Comparison of ENCODE assay signal across 12 mouse cellular contexts in the genomic region with DNA sequence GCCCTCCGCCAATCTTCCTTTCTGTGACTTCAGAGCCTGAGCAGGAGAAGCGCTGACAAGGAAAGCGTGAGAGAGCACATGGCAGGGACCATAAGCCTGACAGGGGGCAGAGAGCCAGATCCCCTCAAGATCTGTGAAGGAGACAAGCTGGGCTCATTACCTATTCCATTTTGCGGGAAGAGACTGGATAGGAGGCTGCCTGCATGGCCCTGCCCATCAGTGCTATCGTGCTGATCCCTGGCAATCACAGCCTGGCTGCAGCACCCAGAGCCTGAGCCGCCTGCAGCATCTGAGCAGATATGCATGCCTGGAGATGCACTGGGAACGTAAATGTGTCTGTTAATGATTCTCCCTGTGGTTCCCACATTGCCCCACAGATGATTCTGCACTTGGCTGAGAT. TPM values are rescaled to one million over a fixed set of nuclear protein-coding genes. Genes with fewer than 3 reads are reported as not detected.
DNase-seq lines count a peak whose midpoint lies in the region; ATAC-seq lines count a peak whose summit lies in the region.
"Had no signal": no experiment of that assay in that cellular context is flagged by ENCODE, and none has a peak within 500 bp of the region (broad histone marks: within the 10 kb centered on the region; RNA-seq: fewer than 3 reads in every experiment).

No protein-coding gene starts in this region.

- H3K27ac ChIP-seq in heart, embryonic 12.5 days (ENCODE audit: poor library complexity, severe bottlenecking) = no peak overlapping the region

- H3K9me3 ChIP-seq in heart, embryonic 12.5 days (replicated peaks) = no peaks in the 10 kb centered on the region

- 4% methylated on average over 6 of the region's 7 CpGs for WGBS in heart, embryonic 12.5 days

- H3K4me2 ChIP-seq in heart, embryonic 12.5 days = peak overlapping the region; percentile 43

- peaks cover 20% of the 10 kb centered on the region for H3K4me1 ChIP-seq in heart, embryonic 12.5 days (replicated peaks)

- no peak overlapping the region for H3K9ac ChIP-seq in heart, embryonic 12.5 days

- H3K4me3 ChIP-seq in heart, embryonic 12.5 days = no peak overlapping the region

- ATAC-seq in heart, embryonic 12.5 days (ENCODE audit: insufficient number of reproducible peaks, low FRiP score) = no peak
- ATAC-seq: activated CD4-positive, CD25-positive, alpha-beta regulatory T cell, adult 4 months had no signal

- intact Hi-C loops in heart, postnatal 25 days (cut with DNase I) = no loop called here

- peaks cover 52% of the 10 kb centered on the region for H3K27me3 ChIP-seq in heart, embryonic 12.5 days (replicated peaks)

- no peaks in the 10 kb centered on the region for H3K36me3 ChIP-seq in heart, embryonic 12.5 days

- DNase-seq in heart, postnatal 25 days (ENCODE audit: low spot score) = no peak
- peak; percentile 30 for DNase-seq in right cerebral cortex, adult 18-20 months
- DNase-seq in right cerebral cortex, adult 2 months (ENCODE audit: low spot score in 2 of 2) = no peak
- peak; percentile 10 for DNase-seq in heart, postnatal 4 days
- peak; percentile 52 for DNase-seq in retina, postnatal 1 day
- no peak for DNase-seq in adrenal gland, adult 2 months
- DNase-seq in B cell, adult 2 months = no peak
- DNase-seq: lung, postnatal 36 days had no signal

RNA-seq across cellular contexts. Expression of a gene that starts 12.1 kb away (rescaled TPM):
- not detected in 2 replicates for polyA plus RNA-seq in heart, embryonic 12.5 days (2016; fragmentation: Nextera tagmentation; extraction: Ambion mirVana)
- total RNA-seq in heart, postnatal 25 days (2021) = not detected
- total RNA-seq in heart, postnatal 4 days (2021) = not detected
- not detected for total RNA-seq in adrenal gland, adult 2 months (2021)
- not detected in 2 replicates for polyA plus RNA-seq in adrenal gland, adult 2 months (2012; rRNA removed)
- total RNA-seq: CH12.LX; gastrocnemius, adult 8-10 months had no signal
- polyA plus RNA-seq: activated CD4-positive, CD25-positive, alpha-beta regulatory T cell, adult 4 months had no signal

Comparison
In these comparisons a context has a peak if more than half of its experiments do, and no peak if none do; other contexts are left out.
1. DNase-seq: peak in right cerebral cortex, adult 18-20 months (single experiment), heart, postnatal 4 days (single experiment) and retina, postnatal 1 day (single experiment); none in heart, postnatal 25 days (single experiment), right cerebral cortex, adult 2 months (0 of 2), adrenal gland, adult 2 months (single experiment) and B cell, adult 2 months (0 of 2).